Mouse (Mus musculus): Measurements from ENCODE around the gene Cfap54.

GRCm38 (mm10) chr10:92888466-92888865 lies 193.0 kb downstream of the Cfap54 start:
- TF ChIP-seq CTCF (IDR thresholded peaks at IDR 0.05; ENCODE audit: insufficient read depth, low read depth, low read length) (no peak), POLR2A (IDR thresholded peaks at IDR 0.05; ENCODE audit: insufficient read depth, low read depth, low read length) (no peak)
